Mouse (Mus musculus) adrenal gland, adult 18-20 months (tissue): ENCODE data around the gene Ndufb10. TPM values are rescaled to one million over a fixed set of nuclear protein-coding genes. Genes with fewer than 3 reads are reported as not detected.

Source experiments
- DNase-seq, 2 experiments: peaks; one replicate each; pipeline ENCODE4 v3.0.0; 2021 to 2022; ENCODE audit warnings: low spot score in 2 of 2
- total RNA-seq, 2 experiments: library from RNA; stranded (reverse); gene quantifications; 1 replicate in 1 of 2; 2 replicates in 1 of 2; pipeline ENCODE4 v1.2.3; 2021

The Ndufb10 gene
- total RNA-seq, 2 experiments from 2014 or later = 239 to 321 TPM

DNA sequence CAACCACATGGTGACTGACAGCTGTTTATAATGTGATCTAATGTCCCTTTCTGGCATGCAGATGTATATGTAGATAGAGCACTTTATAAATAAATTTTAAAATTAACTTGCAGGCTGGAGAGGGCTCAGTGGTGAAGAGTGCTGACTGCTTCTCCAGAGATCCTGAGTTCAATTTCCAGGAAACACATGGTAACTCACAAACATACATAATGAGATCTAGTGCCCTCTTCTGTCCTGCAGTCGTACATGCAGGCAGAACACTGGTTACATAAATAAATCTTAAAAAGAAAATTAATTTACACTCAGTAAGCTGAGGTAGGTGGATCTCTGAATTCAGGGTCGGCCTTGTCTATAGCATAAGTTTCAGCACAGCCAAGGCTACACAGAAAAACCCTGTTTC, 15.6 kb downstream of the Ndufb10 start:
- no peak for DNase-seq

DNA sequence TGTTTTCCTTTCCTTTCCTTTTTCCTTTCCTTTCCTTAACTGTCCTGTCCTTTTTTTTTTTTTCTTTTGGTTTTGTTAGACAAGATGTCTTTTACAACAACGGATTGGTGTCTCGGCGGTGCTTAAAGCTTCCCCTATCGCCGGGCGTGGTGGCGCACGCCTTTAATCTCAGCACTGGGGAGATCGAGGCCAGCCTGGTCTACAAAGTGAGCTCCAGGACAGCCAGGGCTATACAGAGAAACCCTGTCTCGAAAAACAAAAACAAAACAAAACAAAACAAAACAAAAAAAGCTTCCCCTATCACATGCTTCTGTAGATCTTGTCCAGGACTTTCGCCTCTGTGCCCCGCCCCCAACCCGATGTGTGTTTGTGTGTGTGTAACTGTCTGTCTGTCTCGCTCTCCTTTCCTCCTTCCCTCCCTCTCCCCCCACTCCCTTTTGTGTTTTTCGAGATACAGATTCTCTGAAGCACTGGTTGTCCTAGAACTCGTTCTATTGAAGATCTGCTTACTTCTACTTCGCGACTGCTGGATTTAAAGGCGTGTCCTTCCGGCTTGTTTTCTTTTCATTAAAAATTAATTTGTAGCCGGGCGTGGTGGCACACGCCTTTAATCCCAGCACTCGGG, 16.4 kb downstream of the Ndufb10 start:
- DNase-seq = no peak

DNA sequence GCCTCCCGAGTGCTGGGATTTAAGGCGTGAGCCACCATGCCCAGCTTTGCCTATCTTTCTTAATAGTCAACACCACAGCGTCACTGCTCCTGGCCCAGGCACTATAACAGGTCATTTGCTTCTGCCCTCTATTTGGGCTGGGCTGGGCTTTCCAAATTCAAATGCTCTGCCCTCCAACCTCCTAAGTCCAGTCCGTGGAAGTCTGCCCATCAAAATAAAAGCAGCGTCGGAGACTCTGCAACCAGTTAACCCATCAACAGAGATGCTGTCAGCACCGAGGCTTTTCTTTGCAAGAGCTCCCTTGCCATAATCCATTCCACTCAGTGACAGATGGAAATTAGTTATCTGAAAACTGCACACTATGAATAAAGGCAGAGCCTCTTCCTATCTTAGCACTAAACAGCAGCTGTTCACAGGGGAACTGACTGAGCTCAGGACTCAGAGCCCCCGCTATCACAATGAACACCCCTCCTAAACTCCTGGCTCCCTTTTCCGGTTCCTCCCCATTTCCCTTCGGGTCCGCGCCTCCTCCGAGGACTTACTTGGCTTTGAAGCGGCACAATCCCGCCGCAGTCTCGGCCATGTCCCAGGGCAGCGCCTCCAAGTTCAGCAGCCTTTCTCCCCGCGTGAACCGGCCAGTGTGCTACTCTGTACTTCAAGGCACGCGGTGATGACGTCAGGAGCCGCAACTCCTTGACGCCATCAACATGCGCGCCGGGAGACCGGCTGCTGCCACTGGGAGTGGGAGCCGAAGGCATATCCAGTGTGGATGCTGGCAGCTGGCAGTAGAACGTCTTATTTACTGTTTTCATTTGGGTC, 17.1 kb downstream of the Ndufb10 start, which contains the start of gene Tbl3:
Tbl3 (minus strand) TSS at position 679 of the 819 bp plus-strand sequence.
- peak; percentile 96 for DNase-seq

DNA sequence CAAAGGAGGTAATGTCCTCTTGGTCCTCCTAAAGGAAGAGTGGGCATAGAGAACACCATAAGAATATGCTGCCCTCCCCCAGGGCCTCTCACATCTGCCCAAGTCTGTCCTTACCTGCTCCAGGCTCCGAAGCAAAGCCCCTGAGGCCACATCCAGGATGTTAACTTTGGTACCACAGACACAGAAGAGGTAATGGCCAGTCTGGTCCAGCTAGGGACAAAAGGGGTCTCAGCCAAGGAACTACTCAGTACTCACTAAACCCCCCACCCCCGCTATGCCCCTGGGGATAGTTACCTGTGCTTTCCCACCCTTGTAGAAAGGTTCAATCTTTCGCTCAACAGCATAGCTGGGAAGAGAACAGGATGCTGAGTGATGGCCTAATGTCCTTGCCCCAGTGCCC, 18.5 kb downstream of the Ndufb10 start:
- DNase-seq = no peak

DNA sequence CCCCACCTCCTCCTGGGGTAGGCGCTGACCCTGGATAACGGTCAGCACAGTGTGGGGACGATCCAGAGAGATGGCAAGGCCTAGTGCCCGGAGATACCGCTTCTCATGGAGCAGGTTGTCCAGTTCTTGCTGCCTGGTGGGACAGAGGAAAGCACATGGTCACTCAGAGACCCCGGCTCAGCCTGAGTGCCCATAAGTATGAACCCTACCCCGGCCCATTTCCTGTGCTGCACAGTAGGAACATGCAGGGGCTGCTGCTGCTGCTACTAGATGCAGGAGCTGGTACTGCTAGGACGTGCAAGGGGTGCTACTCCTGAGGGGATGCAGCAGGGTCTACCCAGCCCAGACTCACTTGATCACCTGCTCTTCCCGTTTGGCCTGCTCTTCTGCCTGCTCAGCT, 23.0 kb downstream of the Ndufb10 start:
- DNase-seq = no peak

DNA sequence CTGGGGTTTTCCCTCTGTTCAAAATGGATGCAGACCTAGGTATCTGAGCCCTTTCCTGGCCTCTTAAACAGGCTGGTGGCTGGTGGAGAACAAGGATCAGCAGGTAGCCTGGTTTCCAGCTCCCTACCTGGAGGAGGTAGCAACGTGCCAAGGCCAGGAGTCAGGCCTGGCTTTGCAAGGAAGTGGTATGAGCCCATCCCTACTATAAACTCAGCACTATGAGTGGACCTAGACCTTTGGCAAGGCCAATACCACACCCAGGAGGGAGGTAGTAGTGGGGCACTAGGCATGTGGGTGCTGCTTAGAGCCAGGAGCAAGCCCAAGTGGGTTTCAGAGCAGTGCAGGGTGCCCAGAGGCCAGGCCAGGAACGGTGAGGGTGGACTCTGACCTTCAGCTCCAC, 24.8 kb downstream of the Ndufb10 start:
- no peak for DNase-seq

DNA sequence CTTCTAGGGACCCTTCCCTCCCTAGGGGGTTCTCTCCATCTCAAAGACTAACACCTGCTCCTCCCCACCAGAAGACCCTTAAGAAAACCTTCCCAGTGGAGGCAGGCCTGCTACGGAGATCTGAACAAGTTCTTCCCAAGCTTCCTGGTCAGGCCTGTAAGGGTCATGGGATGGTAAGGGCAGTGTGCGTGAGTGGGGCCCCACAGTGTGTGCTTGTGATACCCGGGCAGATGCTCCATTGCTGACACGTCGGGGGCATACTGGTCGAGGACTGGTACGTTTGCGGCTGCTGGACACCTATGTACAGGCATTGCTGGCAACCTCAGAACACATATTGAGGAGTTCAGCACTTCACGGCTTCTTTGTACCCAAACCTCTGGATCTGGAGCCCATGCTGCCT, 25.6 kb downstream of the Ndufb10 start:
- DNase-seq = no peak

DNA sequence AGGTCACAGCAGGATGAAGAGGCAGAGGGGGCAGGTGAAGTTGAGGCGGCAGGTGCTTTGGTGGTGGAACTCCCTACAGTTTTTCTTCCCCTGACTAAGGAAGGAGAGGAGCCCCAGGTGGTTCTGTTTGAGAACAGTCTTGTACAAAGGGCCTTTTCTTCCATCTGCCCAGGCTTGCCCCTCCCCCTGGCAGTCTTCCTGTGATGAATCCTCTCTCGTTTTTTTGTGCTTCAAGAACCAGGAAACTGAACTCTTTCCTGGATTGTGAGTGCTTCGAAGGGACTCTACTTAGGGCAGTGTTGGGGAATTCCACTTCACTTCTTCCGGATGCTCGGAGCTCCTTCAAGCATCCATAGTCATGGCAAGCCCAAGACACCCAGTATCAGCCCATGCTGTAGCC, 26.3 kb downstream of the Ndufb10 start:
- DNase-seq = no peak

DNA sequence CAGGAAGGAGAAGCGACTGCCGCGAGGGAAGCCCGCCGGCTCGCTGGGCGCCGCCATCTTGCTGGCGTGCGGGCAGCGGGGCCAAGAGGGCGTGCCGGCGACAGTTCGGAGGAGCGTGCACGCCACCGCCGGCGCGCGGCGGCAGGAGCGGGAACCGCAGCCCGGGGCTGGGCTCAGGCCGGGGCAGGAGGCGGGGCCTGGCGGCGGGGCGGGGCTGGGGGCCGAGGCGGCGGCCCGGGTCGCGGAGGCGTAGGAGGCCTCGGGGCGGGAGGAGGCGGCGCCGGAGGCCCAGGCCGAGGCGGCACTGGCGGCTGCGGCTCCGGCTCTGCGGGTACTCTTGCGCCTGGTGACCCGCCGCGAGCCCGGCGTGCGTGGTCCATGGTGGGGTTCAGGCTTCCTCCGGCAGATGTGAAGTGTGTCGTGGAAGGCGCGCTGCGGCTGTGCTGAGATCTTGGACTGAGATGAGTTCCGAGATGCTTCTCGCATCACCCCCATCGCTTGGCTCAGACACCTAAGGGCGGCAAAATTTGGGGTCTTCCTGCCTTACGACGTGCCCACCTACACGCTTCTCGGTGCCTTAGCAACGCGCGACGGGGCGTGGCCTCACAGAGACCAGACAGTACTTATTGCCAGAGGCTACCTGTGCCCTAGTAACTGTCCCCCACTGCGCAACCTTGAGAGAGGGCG, 28.1 kb downstream of the Ndufb10 start, which contains the start of the genes Gfer and Noxo1:
Gfer (minus strand) TSS at position 146 of the 687 bp plus-strand sequence.
Noxo1 (plus strand) TSS at position 224 of the 687 bp plus-strand sequence.
- peak; percentile 86 to 90 for DNase-seq

DNA sequence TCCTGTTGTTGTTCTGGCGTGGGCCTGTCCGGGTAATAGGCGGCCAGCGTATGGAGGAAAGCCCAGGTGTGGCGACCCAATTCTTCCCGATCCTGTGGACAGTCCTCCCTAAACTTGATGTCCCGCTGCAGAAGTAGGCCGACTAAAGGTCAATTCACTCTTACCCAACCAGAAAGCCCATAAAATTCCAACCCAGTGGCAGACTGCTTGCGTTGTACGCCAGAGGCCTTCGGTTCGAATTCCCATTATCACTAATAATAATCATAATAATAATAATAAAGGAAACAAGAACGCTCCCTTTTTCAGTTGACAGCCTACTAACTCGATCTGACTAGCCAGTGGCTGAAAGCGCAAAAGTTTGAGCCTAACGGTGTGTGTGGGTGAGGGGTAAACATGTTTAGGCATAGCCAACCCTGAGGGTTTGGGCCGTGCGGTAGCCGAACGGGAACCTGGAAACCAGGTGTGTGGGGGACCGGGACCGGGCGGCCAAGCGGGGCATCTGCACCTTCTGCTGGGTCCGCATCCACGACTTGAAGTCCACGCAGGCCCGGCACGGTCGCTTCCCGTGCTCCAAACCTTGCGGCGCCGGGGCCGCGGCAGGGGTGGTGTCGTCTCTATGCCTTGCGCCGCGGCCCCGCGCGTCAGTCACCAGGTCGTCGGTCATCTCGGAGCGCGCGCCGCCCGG, 28.8 kb downstream of the Ndufb10 start:
- no peak for DNase-seq

DNA sequence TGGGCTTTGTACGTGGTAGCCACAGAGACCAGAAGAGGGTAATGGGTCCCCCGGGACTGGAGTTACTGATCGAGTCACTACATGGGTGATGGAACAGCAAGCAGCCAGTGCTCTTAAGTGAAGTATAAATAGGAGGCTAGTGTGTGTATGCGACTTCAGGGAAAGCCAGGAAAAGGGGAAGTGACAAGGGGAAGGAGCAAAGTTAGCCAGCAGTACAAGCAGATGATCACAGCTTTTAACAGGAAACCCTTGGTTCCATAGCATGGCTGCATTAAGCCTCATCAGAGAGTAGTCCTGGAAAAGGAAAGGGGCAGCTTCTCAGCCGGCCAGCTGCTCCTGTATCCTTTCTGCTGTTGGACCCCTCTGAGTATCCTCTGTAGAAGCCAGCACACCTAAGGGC, 31.9 kb downstream of the Ndufb10 start:
- no peak for DNase-seq

DNA sequence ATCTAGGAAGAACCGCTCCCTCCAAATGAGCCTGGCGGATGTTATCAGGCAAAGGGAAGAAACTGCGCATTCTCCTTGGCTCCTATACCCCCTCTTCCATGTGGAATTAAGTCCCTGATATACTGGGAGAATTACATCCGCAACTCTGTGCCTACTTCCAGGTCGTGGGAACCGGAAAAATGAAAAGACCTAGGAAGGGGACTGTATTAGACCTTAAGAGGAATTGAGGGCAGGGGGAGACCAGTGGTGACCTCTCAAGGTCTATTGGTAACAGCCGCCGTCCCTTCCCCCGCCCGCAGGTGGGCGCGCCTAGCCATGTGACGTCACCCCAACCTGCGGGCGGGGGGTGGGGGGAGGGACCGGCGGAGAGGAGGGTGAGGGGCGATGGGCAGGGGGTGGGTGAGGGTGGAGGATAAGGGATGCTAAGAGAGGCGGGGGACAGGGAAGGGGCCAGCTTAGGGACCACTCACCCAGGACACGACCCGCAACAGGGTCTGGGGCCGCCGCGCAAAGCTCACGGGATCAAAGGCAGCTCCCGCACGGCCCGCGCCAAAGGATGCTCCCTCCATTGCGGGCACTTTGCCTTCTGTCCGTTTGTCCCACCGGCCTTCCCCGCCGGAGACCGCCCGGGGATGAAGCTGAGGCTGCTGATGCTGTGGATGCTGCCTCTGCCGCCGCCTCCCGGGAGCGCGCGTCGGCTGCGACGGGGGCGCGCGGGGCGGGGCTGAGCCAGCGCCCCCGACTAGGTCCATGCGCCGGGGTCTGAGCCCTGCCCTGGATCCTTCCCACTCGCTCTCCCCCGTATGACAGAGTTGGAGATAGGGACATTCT, 34.8 kb downstream of the Ndufb10 start, which contains the start of gene Syngr3:
Syngr3 (minus strand) TSS at position 705 of the 831 bp plus-strand sequence.
- peak in 1 of 2 experiments; percentile 30 for DNase-seq

DNA sequence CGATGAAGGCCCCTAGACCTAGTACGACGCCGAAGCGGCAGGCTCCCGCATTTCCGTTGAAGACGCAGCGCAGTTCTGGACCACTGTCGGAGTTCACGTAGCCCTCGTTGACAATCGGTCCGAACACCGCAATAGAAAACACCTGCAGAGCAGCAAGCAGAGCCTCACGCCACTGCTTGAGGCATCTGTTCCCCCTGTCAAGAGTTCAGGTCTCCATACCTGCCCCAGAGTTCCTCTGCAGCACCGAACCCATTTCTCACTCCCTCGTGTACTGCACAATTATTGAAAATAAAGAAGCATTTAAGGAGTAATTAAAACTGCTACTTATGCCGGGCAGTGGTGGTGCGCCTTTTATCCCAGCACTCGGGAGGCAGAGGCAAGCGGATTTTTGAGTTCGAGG, 36.7 kb downstream of the Ndufb10 start:
- DNase-seq = no peak

DNA sequence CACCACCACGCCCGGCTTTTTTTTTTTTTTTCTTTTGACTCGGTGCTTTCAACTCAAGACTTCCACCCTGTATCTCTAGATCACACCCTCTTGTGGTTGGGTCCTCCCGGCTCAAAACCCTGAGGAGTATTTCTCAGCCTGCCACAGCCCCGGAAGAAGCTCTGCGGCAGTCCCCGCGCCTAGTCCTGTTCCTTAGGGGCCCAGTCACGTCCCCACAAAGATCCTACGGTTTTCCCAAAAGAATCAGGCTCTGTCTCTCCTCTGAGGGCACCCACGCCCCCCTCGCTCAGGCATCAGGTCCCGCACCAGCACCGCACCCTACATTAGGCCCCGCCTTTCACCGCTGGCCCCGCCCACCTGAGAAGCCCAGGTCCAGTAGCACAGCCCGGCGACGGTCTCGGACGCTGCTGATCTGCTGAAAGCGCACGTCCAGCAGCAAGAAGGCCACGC, 37.1 kb downstream of the Ndufb10 start:
- peak; percentile 55 to 64 for DNase-seq

DNA sequence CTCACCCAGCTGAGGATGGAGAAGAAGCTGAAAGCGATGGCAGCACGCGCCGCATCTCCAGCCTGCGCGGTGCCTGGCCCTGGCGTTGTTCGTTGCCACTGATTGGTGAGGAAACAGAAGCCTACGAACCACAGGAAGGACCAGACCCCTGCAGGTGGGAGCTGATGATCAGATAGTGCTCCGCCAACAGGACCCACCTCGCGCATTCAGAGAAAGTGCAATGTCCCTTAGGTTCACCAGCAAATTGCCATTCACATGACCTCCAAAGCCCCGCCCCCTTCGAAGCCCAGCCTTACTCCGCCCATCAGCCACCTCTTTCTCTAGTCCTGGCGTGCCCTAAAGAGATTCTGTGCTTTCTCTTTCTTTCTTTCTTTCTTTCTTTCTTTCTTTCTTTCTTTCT, 37.8 kb downstream of the Ndufb10 start:
- no peak for DNase-seq

DNA sequence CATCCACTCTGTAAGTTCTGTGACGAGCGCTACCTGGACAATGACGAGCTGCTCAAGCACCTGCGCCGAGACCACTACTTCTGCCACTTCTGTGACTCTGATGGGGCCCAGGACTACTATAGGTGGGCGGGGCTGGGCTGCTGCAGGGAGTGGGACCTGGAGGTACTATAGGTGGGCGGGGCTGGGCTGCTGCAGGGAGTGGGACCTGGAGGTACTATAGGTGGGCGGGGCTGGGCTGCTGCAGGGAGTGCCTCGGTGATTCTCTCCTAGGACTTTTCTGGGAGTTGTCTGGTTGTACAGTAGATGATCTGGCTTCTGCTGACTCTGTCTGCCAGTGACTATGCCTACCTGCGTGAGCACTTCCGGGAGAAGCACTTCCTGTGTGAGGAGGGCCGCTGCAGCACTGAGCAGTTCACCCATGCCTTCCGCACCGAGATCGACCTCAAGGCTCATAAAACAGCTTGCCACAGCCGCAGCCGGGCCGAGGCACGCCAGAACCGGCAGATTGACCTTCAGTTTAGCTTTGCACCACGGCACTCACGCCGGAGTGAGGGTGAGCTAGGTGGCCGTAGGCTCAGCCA, 46.7 kb downstream of the Ndufb10 start:
- no peak for DNase-seq

DNA sequence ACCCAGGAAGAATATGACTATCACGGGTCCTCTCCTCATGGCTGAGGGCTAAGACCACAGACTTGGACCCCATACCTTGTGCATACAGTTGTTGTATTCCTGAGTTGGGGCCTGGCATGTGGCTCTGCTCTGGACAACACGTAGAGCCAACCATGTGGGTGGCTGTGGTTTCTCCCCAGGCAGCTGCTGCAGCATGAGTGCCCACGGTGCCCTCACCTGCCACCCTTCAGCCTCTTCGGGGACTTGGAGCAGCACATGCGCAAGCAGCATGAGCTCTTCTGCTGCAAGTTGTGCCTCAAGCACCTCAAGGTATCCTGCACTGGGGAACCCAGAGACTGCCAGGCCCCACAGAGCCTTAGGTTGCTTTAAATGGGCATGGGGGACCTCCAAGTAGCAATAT, 47.4 kb downstream of the Ndufb10 start:
- no peak for DNase-seq

DNA sequence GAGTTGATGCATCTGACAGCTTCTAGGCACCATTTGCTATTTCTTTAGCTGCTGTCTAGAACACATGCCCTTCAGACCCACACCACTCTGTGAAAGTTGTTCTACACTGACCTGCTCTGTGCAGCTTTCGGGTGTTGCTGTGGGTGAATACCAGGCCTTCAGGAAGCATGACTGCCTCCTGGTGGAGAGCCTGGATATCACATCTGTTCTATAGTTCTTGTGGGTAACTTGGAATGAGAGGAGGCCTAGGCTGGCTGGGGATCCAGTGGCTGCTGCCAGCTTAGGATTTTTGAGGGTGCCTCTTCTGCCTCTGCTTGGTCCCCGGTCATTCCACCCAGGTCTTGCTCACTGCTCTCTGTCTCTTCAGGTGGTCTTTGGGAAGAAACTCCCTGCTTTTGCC, 48.1 kb downstream of the Ndufb10 start:
- peak in 1 of 2 experiments; percentile 52 for DNase-seq

DNA sequence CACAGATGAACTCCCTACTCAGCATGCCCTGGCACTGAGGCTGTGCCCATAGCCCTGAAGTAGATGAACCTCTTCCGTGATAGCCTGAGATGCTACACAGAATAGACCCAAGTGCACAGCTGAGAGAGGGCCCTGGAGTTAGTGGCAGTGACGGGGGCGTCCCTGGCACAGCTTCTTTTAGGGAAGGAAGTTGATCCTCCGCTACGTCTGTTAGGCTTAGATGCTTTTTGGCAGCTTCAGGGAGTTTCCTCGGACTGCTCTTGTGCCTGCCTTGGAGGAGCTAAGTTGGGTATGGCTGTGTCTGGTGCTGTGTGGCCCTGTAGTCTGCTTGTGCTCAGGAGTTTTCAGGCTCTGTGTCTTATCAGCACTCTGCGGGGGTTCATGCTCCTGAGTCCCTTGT, 50.0 kb downstream of the Ndufb10 start:
- DNase-seq = no peak

DNA sequence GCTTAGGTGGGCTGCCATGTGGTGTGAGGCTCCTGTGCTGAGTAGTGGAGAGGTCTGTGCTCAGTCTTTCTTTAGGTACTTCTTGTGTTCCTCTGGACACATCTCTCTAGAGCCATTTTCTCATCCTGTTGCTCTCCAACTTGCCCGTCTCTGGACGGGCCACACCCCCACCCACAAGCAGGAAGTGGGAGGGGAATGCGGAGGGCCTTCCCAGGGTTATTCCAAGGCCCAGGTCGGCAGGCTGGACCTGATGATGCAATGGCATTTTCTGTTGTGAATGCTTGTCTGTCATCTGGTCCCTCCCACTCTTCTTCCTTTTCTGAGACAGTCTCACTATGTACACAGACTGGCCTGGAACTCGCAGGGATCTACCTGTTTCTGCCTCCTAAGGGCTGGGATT, 52.1 kb downstream of the Ndufb10 start:
- peak; percentile 40 to 48 for DNase-seq
